Mouse (Mus musculus): ENCODE results near the gene Cntnap5a. TPM values are rescaled to one million over a fixed set of nuclear protein-coding genes. Genes with fewer than 3 reads are reported as not detected.
A peak's percentile ranks its signal among the peaks of the same experiment; 100 is the strongest.

Gene Cntnap5a
- polyA plus RNA-seq, 1 experiment from 2014 or later = 1.5 TPM

GRCm38 (mm10) chr1:116015768-116016167 lies 331.2 kb downstream of the Cntnap5a start:
- WGBS = 87% methylated on average over 2 of the region's 2 CpGs
- H3K4me3 ChIP-seq (replicated peaks; ENCODE audit: low read length) = no peak overlapping the region

DNA sequence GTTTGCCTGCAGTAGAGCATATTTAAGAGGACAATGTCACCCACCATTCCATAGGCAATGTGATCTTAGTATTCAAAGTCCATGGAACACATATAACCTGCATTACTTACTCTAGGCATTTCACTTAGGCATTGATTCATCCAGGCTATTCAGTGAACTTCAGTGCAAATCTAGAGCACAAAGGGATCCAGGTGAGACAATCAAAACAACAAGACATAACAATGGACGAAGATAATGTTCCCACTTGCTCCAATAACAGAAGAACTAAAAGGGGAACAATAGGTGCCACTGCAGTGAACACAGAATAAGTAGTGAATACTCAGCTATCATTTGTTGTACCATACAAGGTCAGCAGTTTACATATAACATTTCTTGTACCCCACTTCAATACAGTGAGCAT lies 345.1 kb downstream of the Cntnap5a start:
- 83% methylated on average over 1 of the region's 1 CpGs for WGBS

More at GRCm38 (mm10) chr1:116015768-116016167, 331.2 kb downstream of the Cntnap5a start:
- Histone ChIP-seq H3K4me2 (ENCODE audit: low read length) (no peak overlapping the region), H3K27ac (ENCODE audit: low read length) (no peak overlapping the region), H3K27me3 (replicated peaks; ENCODE audit: control insufficient read depth, insufficient read depth, low read length) (no peaks in the 10 kb centered on the region), H3K4me1 (replicated peaks; ENCODE audit: control insufficient read depth, insufficient read depth, low read length) (no peaks in the 10 kb centered on the region), H3K9ac (replicated peaks; ENCODE audit: low read depth, low read length) (no peak overlapping the region), H3K36me3 (ENCODE audit: control insufficient read depth, insufficient read depth) (no peaks in the 10 kb centered on the region), H3K9me3 (ENCODE audit: control insufficient read depth, low read length) (no peaks in the 10 kb centered on the region)
- ATAC-seq = no peak

DNA sequence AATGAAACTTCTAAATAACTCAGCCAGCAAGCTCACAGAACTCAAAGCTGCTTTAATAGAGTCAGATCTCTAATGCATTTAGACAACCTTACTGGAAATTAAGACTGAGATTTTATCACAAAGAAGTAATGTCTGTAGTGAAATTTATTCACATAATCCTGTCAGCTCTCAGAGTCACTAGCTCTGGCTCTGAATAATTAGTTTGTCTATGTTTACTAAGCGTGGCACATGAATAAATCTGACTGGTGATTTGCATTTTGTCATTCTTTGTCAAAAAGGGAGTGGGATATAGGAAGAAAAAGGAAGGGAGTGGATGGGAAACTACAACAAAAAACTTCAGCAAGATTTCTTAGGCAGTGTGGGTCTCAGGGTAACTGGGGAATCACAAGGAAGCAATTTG lies 351.3 kb downstream of the Cntnap5a start:
- WGBS = 3% methylated on average over 1 of the region's 1 CpGs
- ATAC-seq = peak; percentile 83
- no peaks in the 10 kb centered on the region for H3K36me3 ChIP-seq (ENCODE audit: control insufficient read depth, insufficient read depth)
- H3K4me1 ChIP-seq (replicated peaks; ENCODE audit: control insufficient read depth, insufficient read depth, low read length) = peaks cover 2% of the 10 kb centered on the region; the same call in 1 of the 2 replicates
- no peaks in the 10 kb centered on the region for H3K27me3 ChIP-seq (replicated peaks; ENCODE audit: control insufficient read depth, insufficient read depth, low read length)
- no peak overlapping the region for H3K27ac ChIP-seq (ENCODE audit: low read length)
- no peak overlapping the region for H3K9ac ChIP-seq (replicated peaks; ENCODE audit: low read depth, low read length)
- H3K4me3 ChIP-seq (replicated peaks; ENCODE audit: low read length) = no peak overlapping the region
- H3K4me2 ChIP-seq (ENCODE audit: low read length) = no peak overlapping the region
- H3K9me3 ChIP-seq (ENCODE audit: control insufficient read depth, low read length) = no peaks in the 10 kb centered on the region

More for the DNA sequence above, 345.1 kb downstream of the Cntnap5a start:
- Histone ChIP-seq H3K4me2 (ENCODE audit: low read length) (no peak overlapping the region), H3K36me3 (ENCODE audit: control insufficient read depth, insufficient read depth) (no peaks in the 10 kb centered on the region), H3K27me3 (replicated peaks; ENCODE audit: control insufficient read depth, insufficient read depth, low read length) (no peaks in the 10 kb centered on the region), H3K9ac (replicated peaks; ENCODE audit: low read depth, low read length) (no peak overlapping the region), H3K4me1 (replicated peaks; ENCODE audit: control insufficient read depth, insufficient read depth, low read length) (no peaks in the 10 kb centered on the region), H3K9me3 (ENCODE audit: control insufficient read depth, low read length) (no peaks in the 10 kb centered on the region), H3K27ac (ENCODE audit: low read length) (no peak overlapping the region), H3K4me3 (replicated peaks; ENCODE audit: low read length) (no peak overlapping the region)
- no peak for ATAC-seq

DNA sequence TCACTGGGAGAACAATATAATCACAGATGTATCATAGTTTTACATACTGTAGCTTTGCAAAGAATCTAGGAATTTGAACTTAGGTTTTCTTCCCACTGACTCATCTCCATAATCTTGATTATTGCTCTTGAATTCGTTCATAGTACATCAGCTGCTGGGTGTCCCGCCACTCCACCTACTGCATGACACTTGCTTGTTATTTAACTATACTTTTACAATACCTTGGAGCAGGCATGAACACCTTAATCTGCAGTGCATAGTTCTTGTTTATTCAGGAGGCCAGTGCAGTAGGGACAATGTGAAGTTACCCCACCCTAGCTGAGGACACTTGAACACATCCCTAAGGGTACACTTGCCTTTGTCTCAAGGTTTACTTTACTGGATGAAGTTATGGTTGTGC lies 352.3 kb downstream of the Cntnap5a start:
- Histone ChIP-seq H3K4me3 (replicated peaks; ENCODE audit: low read length) (no peak overlapping the region), H3K27me3 (replicated peaks; ENCODE audit: control insufficient read depth, insufficient read depth, low read length) (no peaks in the 10 kb centered on the region), H3K36me3 (ENCODE audit: control insufficient read depth, insufficient read depth) (no peaks in the 10 kb centered on the region), H3K4me1 (replicated peaks; ENCODE audit: control insufficient read depth, insufficient read depth, low read length) (peaks cover 2% of the 10 kb centered on the region; the same call in 1 of the 2 replicates), H3K9ac (replicated peaks; ENCODE audit: low read depth, low read length) (no peak overlapping the region), H3K9me3 (ENCODE audit: control insufficient read depth, low read length) (no peaks in the 10 kb centered on the region), H3K4me2 (ENCODE audit: low read length) (no peak overlapping the region), H3K27ac (ENCODE audit: low read length) (no peak overlapping the region)
- WGBS = 87% methylated on average over 2 of the region's 2 CpGs
- no peak for ATAC-seq

DNA sequence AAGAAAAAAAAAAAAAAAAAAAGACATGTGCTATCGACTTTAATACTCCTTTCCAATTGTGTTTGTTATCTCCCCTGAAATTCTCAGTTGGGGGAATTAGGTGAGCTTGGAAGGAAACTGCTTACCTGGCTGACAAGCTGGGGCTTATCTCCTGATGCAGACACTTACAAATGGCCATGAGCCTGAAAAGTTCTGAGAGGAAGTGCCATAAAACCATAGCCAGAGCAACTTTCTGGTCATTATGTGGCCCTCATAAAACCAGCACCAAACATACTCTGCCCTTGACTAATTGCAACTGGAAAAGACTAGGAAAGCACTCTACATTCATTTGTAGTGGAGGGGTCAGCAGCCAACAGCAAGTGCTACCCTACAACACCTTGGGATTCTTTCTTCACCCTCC lies 359.5 kb downstream of the Cntnap5a start:
- no peaks in the 10 kb centered on the region for H3K27me3 ChIP-seq (replicated peaks; ENCODE audit: control insufficient read depth, insufficient read depth, low read length)
- no peak for ATAC-seq
- no peak overlapping the region for H3K27ac ChIP-seq (ENCODE audit: low read length)
- no peak overlapping the region for H3K4me3 ChIP-seq (replicated peaks; ENCODE audit: low read length)
- H3K36me3 ChIP-seq (ENCODE audit: control insufficient read depth, insufficient read depth) = no peaks in the 10 kb centered on the region
- WGBS = 79% methylated on average over 1 of the region's 1 CpGs
- no peaks in the 10 kb centered on the region for H3K9me3 ChIP-seq (ENCODE audit: control insufficient read depth, low read length)
- no peaks in the 10 kb centered on the region for H3K4me1 ChIP-seq (replicated peaks; ENCODE audit: control insufficient read depth, insufficient read depth, low read length)
- no peak overlapping the region for H3K4me2 ChIP-seq (ENCODE audit: low read length)
- no peak overlapping the region for H3K9ac ChIP-seq (replicated peaks; ENCODE audit: low read depth, low read length)

DNA sequence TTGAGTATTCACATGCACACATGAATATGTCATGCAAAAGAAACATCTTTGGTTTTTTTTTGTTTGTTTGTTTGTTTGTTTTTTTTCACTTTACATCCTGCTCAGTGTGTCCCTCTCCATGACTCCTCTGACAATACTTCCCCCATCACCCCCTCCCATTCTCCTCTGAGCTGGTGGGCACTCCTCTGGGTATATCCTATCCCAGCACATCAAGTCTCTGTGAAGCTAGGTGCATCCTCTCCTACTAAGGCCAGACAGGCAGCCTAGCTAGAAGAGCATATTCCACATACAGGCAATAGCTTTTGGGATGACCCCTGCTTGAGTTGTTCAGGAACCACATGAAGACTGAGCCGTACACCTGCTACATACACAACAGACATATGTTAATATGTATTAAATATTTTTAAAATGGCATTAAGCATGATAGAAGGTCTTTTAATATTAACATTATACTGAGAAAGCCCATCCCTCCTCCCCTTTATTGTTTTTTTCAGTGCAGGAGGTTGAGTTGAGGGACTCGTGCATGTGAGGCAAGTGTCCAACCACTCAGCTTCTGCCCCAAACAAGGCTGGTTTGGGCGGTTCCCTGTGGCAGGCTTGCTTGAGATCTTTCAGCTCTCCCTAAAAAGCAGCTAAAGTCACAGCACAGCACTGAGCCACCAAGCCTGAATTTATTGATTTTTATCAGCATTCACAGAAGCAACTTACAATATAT lies 422.6 kb downstream of the Cntnap5a start:
- peak; percentile 64 for ATAC-seq

GRCm38 (mm10) chr1:116107724-116108058 lies 423.1 kb downstream of the Cntnap5a start:
- no peak overlapping the region for H3K4me3 ChIP-seq (replicated peaks; ENCODE audit: low read length)
- H3K27me3 ChIP-seq (replicated peaks; ENCODE audit: control insufficient read depth, insufficient read depth, low read length) = no peaks in the 10 kb centered on the region
- H3K9ac ChIP-seq (replicated peaks; ENCODE audit: low read depth, low read length) = no peak overlapping the region
- no peaks in the 10 kb centered on the region for H3K9me3 ChIP-seq (ENCODE audit: control insufficient read depth, low read length)
- H3K36me3 ChIP-seq (ENCODE audit: control insufficient read depth, insufficient read depth) = no peaks in the 10 kb centered on the region
- H3K4me1 ChIP-seq (replicated peaks; ENCODE audit: control insufficient read depth, insufficient read depth, low read length) = peaks cover 4% of the 10 kb centered on the region; the same call in 1 of the 2 replicates
- H3K27ac ChIP-seq (ENCODE audit: low read length) = no peak overlapping the region
- H3K4me2 ChIP-seq (ENCODE audit: low read length) = no peak overlapping the region
- ATAC-seq = peak; percentile 69

More for the DNA sequence above, 422.6 kb downstream of the Cntnap5a start:
- no peaks in the 10 kb centered on the region for H3K9me3 ChIP-seq (ENCODE audit: control insufficient read depth, low read length)
- no peaks in the 10 kb centered on the region for H3K36me3 ChIP-seq (ENCODE audit: control insufficient read depth, insufficient read depth)
- no peaks in the 10 kb centered on the region for H3K27me3 ChIP-seq (replicated peaks; ENCODE audit: control insufficient read depth, insufficient read depth, low read length)
- H3K27ac ChIP-seq (ENCODE audit: low read length) = no peak overlapping the region
- H3K4me3 ChIP-seq (replicated peaks; ENCODE audit: low read length) = no peak overlapping the region
- H3K4me1 ChIP-seq (replicated peaks; ENCODE audit: control insufficient read depth, insufficient read depth, low read length) = peaks cover 4% of the 10 kb centered on the region; the same call in 1 of the 2 replicates
- WGBS = 63% methylated on average over 3 of the region's 3 CpGs
- H3K4me2 ChIP-seq (ENCODE audit: low read length) = no peak overlapping the region
- no peak overlapping the region for H3K9ac ChIP-seq (replicated peaks; ENCODE audit: low read depth, low read length)

DNA sequence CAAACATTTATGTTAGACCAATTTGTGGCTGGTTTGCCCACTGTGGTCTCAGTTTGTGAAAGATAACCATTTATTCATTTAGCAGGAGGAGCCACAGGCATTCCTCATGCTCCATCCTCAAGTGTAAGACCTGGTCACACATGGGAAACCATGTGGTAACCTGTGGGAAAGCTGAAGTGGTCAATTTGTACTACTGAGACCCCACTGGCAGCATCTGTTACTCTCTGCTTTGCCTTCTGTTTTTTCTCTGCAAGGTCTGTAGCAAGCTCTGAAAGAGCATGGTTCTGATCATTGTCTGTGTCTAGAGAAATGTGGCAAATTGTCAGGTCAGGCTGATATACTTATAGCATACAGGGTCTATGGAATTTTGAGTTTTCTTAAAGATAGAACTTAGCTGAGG lies 423.8 kb downstream of the Cntnap5a start:
- no peaks in the 10 kb centered on the region for H3K36me3 ChIP-seq (ENCODE audit: control insufficient read depth, insufficient read depth)
- no peak overlapping the region for H3K27ac ChIP-seq (ENCODE audit: low read length)
- H3K4me1 ChIP-seq (replicated peaks; ENCODE audit: control insufficient read depth, insufficient read depth, low read length) = peaks cover 4% of the 10 kb centered on the region; the same call in 1 of the 2 replicates
- no peak for ATAC-seq
- no peak overlapping the region for H3K4me3 ChIP-seq (replicated peaks; ENCODE audit: low read length)
- no peak overlapping the region for H3K4me2 ChIP-seq (ENCODE audit: low read length)
- H3K9me3 ChIP-seq (ENCODE audit: control insufficient read depth, low read length) = no peaks in the 10 kb centered on the region
- no peaks in the 10 kb centered on the region for H3K27me3 ChIP-seq (replicated peaks; ENCODE audit: control insufficient read depth, insufficient read depth, low read length)
- H3K9ac ChIP-seq (replicated peaks; ENCODE audit: low read depth, low read length) = no peak overlapping the region

DNA sequence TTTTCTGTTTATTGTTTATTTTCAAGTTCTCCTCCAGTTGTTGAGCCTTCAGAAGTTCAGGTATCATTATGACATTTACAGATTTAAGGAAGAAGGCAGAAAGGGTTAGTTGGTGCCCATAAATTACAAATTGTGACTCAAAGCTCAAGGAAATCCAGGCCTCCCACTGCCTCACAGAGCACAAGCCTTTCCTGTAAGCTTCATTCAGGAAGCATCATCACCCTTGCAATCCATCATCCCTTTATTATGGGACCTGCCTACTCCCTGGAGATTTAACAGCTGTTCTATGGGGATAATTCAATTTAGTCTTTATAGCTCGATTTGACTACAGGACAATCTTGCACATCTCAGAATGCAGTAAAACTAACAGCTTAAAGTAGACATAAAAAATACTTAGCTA lies 441.2 kb downstream of the Cntnap5a start:
- no peak for ATAC-seq
- no peaks in the 10 kb centered on the region for H3K36me3 ChIP-seq (ENCODE audit: control insufficient read depth, insufficient read depth)
- no peak overlapping the region for H3K4me2 ChIP-seq (ENCODE audit: low read length)
- no peak overlapping the region for H3K27ac ChIP-seq (ENCODE audit: low read length)
- H3K9ac ChIP-seq (replicated peaks; ENCODE audit: low read depth, low read length) = no peak overlapping the region
- H3K4me3 ChIP-seq (replicated peaks; ENCODE audit: low read length) = no peak overlapping the region
- 77% methylated on average over 1 of the region's 1 CpGs for WGBS
- no peaks in the 10 kb centered on the region for H3K27me3 ChIP-seq (replicated peaks; ENCODE audit: control insufficient read depth, insufficient read depth, low read length)
- no peaks in the 10 kb centered on the region for H3K9me3 ChIP-seq (ENCODE audit: control insufficient read depth, low read length)
- H3K4me1 ChIP-seq (replicated peaks; ENCODE audit: control insufficient read depth, insufficient read depth, low read length) = no peaks in the 10 kb centered on the region

- no peak overlapping the region for H3K27ac ChIP-seq (ENCODE audit: low read length)
- ATAC-seq = no peak
- no peak overlapping the region for H3K4me3 ChIP-seq (replicated peaks; ENCODE audit: low read length)
- H3K4me1 ChIP-seq (replicated peaks; ENCODE audit: control insufficient read depth, insufficient read depth, low read length) = no peaks in the 10 kb centered on the region
- 85% methylated on average over 2 of the region's 2 CpGs for WGBS
- no peak overlapping the region for H3K9ac ChIP-seq (replicated peaks; ENCODE audit: low read depth, low read length)
- no peaks in the 10 kb centered on the region for H3K27me3 ChIP-seq (replicated peaks; ENCODE audit: control insufficient read depth, insufficient read depth, low read length)
- no peaks in the 10 kb centered on the region for H3K36me3 ChIP-seq (ENCODE audit: control insufficient read depth, insufficient read depth)
- no peaks in the 10 kb centered on the region for H3K9me3 ChIP-seq (ENCODE audit: control insufficient read depth, low read length)
- no peak overlapping the region for H3K4me2 ChIP-seq (ENCODE audit: low read length)
Observed at GRCm38 (mm10) chr1:116127085-116127484, 442.5 kb downstream of the Cntnap5a start.
